Mouse (Mus musculus): ENCODE measurements around the gene Atp7b. TPM values are rescaled to one million over a fixed set of nuclear protein-coding genes. Genes with fewer than 3 reads are reported as not detected.

Gene Atp7b
- polyA plus RNA-seq, 1 experiment from 2014 or later: 4.5 TPM

GRCm38 (mm10) chr8:22054674-22055491, 5.2 kb downstream of the Atp7b start:
- no peak overlapping the region for H3K27ac ChIP-seq
- H3K4me1 ChIP-seq (replicated peaks): no peaks in the 10 kb centered on the region
- H3K9ac ChIP-seq: no peak overlapping the region
- no peaks in the 10 kb centered on the region for H3K36me3 ChIP-seq
- H3K4me2 ChIP-seq (replicated peaks): no peak overlapping the region
- H3K27me3 ChIP-seq (replicated peaks): peaks cover 8% of the 10 kb centered on the region; the same call in 1 of the 2 replicates
- ATAC-seq: peak; percentile 70
- WGBS: 70% methylated on average over 12 of the region's 12 CpGs
- H3K4me3 ChIP-seq (replicated peaks): no peak overlapping the region
- no peaks in the 10 kb centered on the region for H3K9me3 ChIP-seq

- Histone ChIP-seq H3K4me1 (replicated peaks) (0 out of 2 replicates have a peak, but pooled peaks cover 6% of the 10 kb centered on the region), H3K4me2 (replicated peaks) (no peak overlapping the region), H3K27me3 (replicated peaks) (no peaks in the 10 kb centered on the region), H3K9me3 (no peaks in the 10 kb centered on the region), H3K27ac (no peak overlapping the region), H3K4me3 (replicated peaks) (no peak overlapping the region), H3K36me3 (no peaks in the 10 kb centered on the region), H3K9ac (no peak overlapping the region)
- peak; percentile 89 for ATAC-seq
- 50% methylated on average over 2 of the region's 2 CpGs for WGBS
These were observed 12.2 kb downstream of the Atp7b start for GRCm38 (mm10) chr8:22047699-22048464.

- 14% methylated on average over 12 of the region's 12 CpGs for WGBS
These were observed 16.4 kb downstream of the Atp7b start for GRCm38 (mm10) chr8:22043706-22044105.

GRCm38 (mm10) chr8:22042515-22042914, 17.6 kb downstream of the Atp7b start:
- H3K4me1 ChIP-seq (replicated peaks): peaks cover 12% of the 10 kb centered on the region; the same call in 1 of the 2 replicates

More at GRCm38 (mm10) chr8:22043706-22044105, 16.4 kb downstream of the Atp7b start:
- no peak for ATAC-seq
- H3K27me3 ChIP-seq (replicated peaks): no peaks in the 10 kb centered on the region
- H3K4me1 ChIP-seq (replicated peaks): peaks cover 12% of the 10 kb centered on the region; the same call in 1 of the 2 replicates
- H3K9ac ChIP-seq: no peak overlapping the region
- H3K27ac ChIP-seq: no peak overlapping the region
- no peaks in the 10 kb centered on the region for H3K36me3 ChIP-seq
- H3K9me3 ChIP-seq: no peaks in the 10 kb centered on the region
- H3K4me3 ChIP-seq (replicated peaks): no peak overlapping the region
- H3K4me2 ChIP-seq (replicated peaks): no peak overlapping the region

GRCm38 (mm10) chr8:22040153-22040509, 20.0 kb downstream of the Atp7b start:
- H3K4me1 ChIP-seq (replicated peaks): peaks cover 12% of the 10 kb centered on the region; the same call in 1 of the 2 replicates
- no peak overlapping the region for H3K9ac ChIP-seq
- H3K4me3 ChIP-seq (replicated peaks): no peak overlapping the region
- H3K4me2 ChIP-seq (replicated peaks): no peak overlapping the region
- no peaks in the 10 kb centered on the region for H3K36me3 ChIP-seq
- WGBS: 64% methylated on average over 6 of the region's 6 CpGs
- ATAC-seq: 0 out of 2 replicates have a peak, but pooled peaks have one; percentile 4
- no peaks in the 10 kb centered on the region for H3K9me3 ChIP-seq
- no peaks in the 10 kb centered on the region for H3K27me3 ChIP-seq (replicated peaks)
- no peak overlapping the region for H3K27ac ChIP-seq

More at GRCm38 (mm10) chr8:22042515-22042914, 17.6 kb downstream of the Atp7b start:
- Histone ChIP-seq H3K27ac (no peak overlapping the region), H3K4me3 (replicated peaks) (no peak overlapping the region), H3K27me3 (replicated peaks) (no peaks in the 10 kb centered on the region), H3K4me2 (replicated peaks) (no peak overlapping the region), H3K36me3 (no peaks in the 10 kb centered on the region), H3K9ac (no peak overlapping the region), H3K9me3 (no peaks in the 10 kb centered on the region)
- 66% methylated on average over 3 of the region's 3 CpGs for WGBS
- ATAC-seq: no peak

- Histone ChIP-seq H3K9me3 (no peaks in the 10 kb centered on the region), H3K27me3 (replicated peaks) (no peaks in the 10 kb centered on the region), H3K9ac (no peak overlapping the region), H3K36me3 (no peaks in the 10 kb centered on the region), H3K4me3 (replicated peaks) (peak overlapping the region; percentile 27), H3K4me1 (replicated peaks) (peaks cover 12% of the 10 kb centered on the region; the same call in 1 of the 2 replicates), H3K27ac (peak overlapping the region; percentile 68), H3K4me2 (replicated peaks) (peak overlapping the region; percentile 56)
- peak; percentile 89 for ATAC-seq
- WGBS: 16% methylated on average over 15 of the region's 15 CpGs
These were observed 20.5 kb downstream of the Atp7b start for GRCm38 (mm10) chr8:22039468-22040152.

GRCm38 (mm10) chr8:22037022-22037421, 23.1 kb downstream of the Atp7b start:
- H3K27me3 ChIP-seq (replicated peaks): no peaks in the 10 kb centered on the region
- H3K9ac ChIP-seq: no peak overlapping the region
- no peak overlapping the region for H3K4me2 ChIP-seq (replicated peaks)
- no peaks in the 10 kb centered on the region for H3K9me3 ChIP-seq
- no peaks in the 10 kb centered on the region for H3K36me3 ChIP-seq
- H3K27ac ChIP-seq: 0 out of 2 replicates have a peak overlapping the region, but pooled peaks have one; percentile 22
- H3K4me1 ChIP-seq (replicated peaks): peaks cover 6% of the 10 kb centered on the region; the same call in 1 of the 2 replicates
- WGBS: 51% methylated on average over 7 of the region's 7 CpGs
- peak; percentile 79 for ATAC-seq
- H3K4me3 ChIP-seq (replicated peaks): no peak overlapping the region

- WGBS: 92% methylated on average over 9 of the region's 9 CpGs
- Histone ChIP-seq H3K27me3 (replicated peaks) (no peaks in the 10 kb centered on the region), H3K4me1 (replicated peaks) (peaks cover 6% of the 10 kb centered on the region; the same call in 1 of the 2 replicates), H3K4me3 (replicated peaks) (no peak overlapping the region), H3K9me3 (no peaks in the 10 kb centered on the region), H3K27ac (no peak overlapping the region), H3K9ac (no peak overlapping the region), H3K4me2 (replicated peaks) (no peak overlapping the region), H3K36me3 (no peaks in the 10 kb centered on the region)
- no peak for ATAC-seq
These were observed 24.0 kb downstream of the Atp7b start for GRCm38 (mm10) chr8:22036137-22036536.

- Histone ChIP-seq H3K4me1 (replicated peaks) (no peaks in the 10 kb centered on the region), H3K27ac (no peak overlapping the region), H3K9ac (no peak overlapping the region), H3K27me3 (replicated peaks) (no peaks in the 10 kb centered on the region), H3K9me3 (no peaks in the 10 kb centered on the region), H3K36me3 (0 out of 2 replicates have a peak, but pooled peaks cover 3% of the 10 kb centered on the region), H3K4me2 (replicated peaks) (no peak overlapping the region), H3K4me3 (replicated peaks) (no peak overlapping the region)
- WGBS: 78% methylated on average over 3 of the region's 3 CpGs
- no peak for ATAC-seq
These were observed 29.1 kb downstream of the Atp7b start for GRCm38 (mm10) chr8:22030990-22031389.

GRCm38 (mm10) chr8:22028973-22029372, 31.1 kb downstream of the Atp7b start:
- H3K9me3 ChIP-seq: no peaks in the 10 kb centered on the region
- H3K4me1 ChIP-seq (replicated peaks): no peaks in the 10 kb centered on the region
- WGBS: 91% methylated on average over 3 of the region's 3 CpGs
- H3K9ac ChIP-seq: no peak overlapping the region
- H3K4me3 ChIP-seq (replicated peaks): no peak overlapping the region
- no peak overlapping the region for H3K27ac ChIP-seq
- H3K27me3 ChIP-seq (replicated peaks): no peaks in the 10 kb centered on the region
- no peak overlapping the region for H3K4me2 ChIP-seq (replicated peaks)
- 0 out of 2 replicates have a peak, but pooled peaks cover 3% of the 10 kb centered on the region for H3K36me3 ChIP-seq
- no peak for ATAC-seq

GRCm38 (mm10) chr8:22025241-22025640, 34.9 kb downstream of the Atp7b start:
- Histone ChIP-seq H3K4me2 (replicated peaks) (no peak overlapping the region), H3K9ac (no peak overlapping the region), H3K36me3 (0 out of 2 replicates have a peak, but pooled peaks cover 3% of the 10 kb centered on the region), H3K4me3 (replicated peaks) (no peak overlapping the region), H3K27me3 (replicated peaks) (no peaks in the 10 kb centered on the region), H3K27ac (no peak overlapping the region), H3K4me1 (replicated peaks) (no peaks in the 10 kb centered on the region), H3K9me3 (no peaks in the 10 kb centered on the region)
- ATAC-seq: peak; percentile 70; the same call in 1 of the 2 replicates
- 49% methylated on average over 4 of the region's 4 CpGs for WGBS

GRCm38 (mm10) chr8:22022244-22022643, 37.9 kb downstream of the Atp7b start:
- Histone ChIP-seq H3K9me3 (no peaks in the 10 kb centered on the region), H3K27ac (no peak overlapping the region), H3K9ac (no peak overlapping the region), H3K27me3 (replicated peaks) (no peaks in the 10 kb centered on the region), H3K4me2 (replicated peaks) (no peak overlapping the region), H3K4me3 (replicated peaks) (no peak overlapping the region), H3K36me3 (0 out of 2 replicates have a peak, but pooled peaks cover under 1% of the 10 kb centered on the region), H3K4me1 (replicated peaks) (no peaks in the 10 kb centered on the region)
- no peak for ATAC-seq
- WGBS: 58% methylated on average over 7 of the region's 7 CpGs

Data from intestine, embryonic 15.5 days (tissue).